Comparison of ENCODE assay signal across 8 mouse cellular contexts in genomic region chr13:109116004-109116341, GRCm38 (mm10).
DNase-seq lines count a peak whose midpoint lies in the region; ATAC-seq lines count a peak whose summit lies in the region.

No protein-coding gene starts in this region.

- ATAC-seq in forebrain, embryonic 14.5 days = peak; percentile 49
- ATAC-seq in hindbrain, embryonic 16.5 days = peak; percentile 73
- no peak for ATAC-seq in liver, embryonic 12.5 days
- ATAC-seq in neural tube, embryonic 14.5 days (ENCODE audit: low read depth) = peak; percentile 47; the same call in 1 of the 2 replicates
- no peak for ATAC-seq in activated CD4-positive, CD25-positive, alpha-beta regulatory T cell, adult 4 months

- 2% methylated on average over 8 of the region's 8 CpGs for WGBS in forebrain, embryonic 14.5 days
- 2% methylated on average over 8 of the region's 8 CpGs for WGBS in hindbrain, embryonic 16.5 days
- WGBS in liver, embryonic 12.5 days (ENCODE audit: insufficient replicate concordance) = 1% methylated on average over 8 of the region's 8 CpGs
- 0% methylated on average over 8 of the region's 8 CpGs for WGBS in neural tube, embryonic 14.5 days

- no peaks in the 10 kb centered on the region for H3K36me3 ChIP-seq in forebrain, embryonic 14.5 days (ENCODE audit: control insufficient read depth, insufficient read depth, low read length)
- H3K36me3 ChIP-seq in hindbrain, embryonic 16.5 days (ENCODE audit: control insufficient read depth, insufficient read depth, low read length) = no peaks in the 10 kb centered on the region
- H3K36me3 ChIP-seq in liver, embryonic 12.5 days = no peaks in the 10 kb centered on the region
- no peaks in the 10 kb centered on the region for H3K36me3 ChIP-seq in neural tube, embryonic 14.5 days (ENCODE audit: control insufficient read depth, insufficient read depth, low read length)

- peak; percentile 18 to 51 for DNase-seq in gastrocnemius, postnatal 4 days (ENCODE audit: low spot score in 2 of 2)
- no peak for DNase-seq in gastrocnemius, adult 8-10 months (ENCODE audit: low spot score in 2 of 2)
- DNase-seq in adrenal gland, postnatal 14 days = peak; percentile 65
- DNase-seq in forebrain, embryonic 14.5 days (ENCODE audit: low spot score) = no peak

- peak overlapping the region; percentile 66 for H3K4me3 ChIP-seq in forebrain, embryonic 14.5 days (ENCODE audit: low read depth, low read length)
- peak overlapping the region; percentile 86 for H3K4me3 ChIP-seq in hindbrain, embryonic 16.5 days (ENCODE audit: low read length)
- H3K4me3 ChIP-seq in liver, embryonic 12.5 days = peak overlapping the region; percentile 42; the same call in 1 of the 2 replicates
- peak overlapping the region; percentile 55 for H3K4me3 ChIP-seq in neural tube, embryonic 14.5 days (ENCODE audit: low read depth, low read length)

- H3K27me3 ChIP-seq in forebrain, embryonic 14.5 days (replicated peaks; ENCODE audit: control insufficient read depth, insufficient read depth, low read length) = no peaks in the 10 kb centered on the region
- no peaks in the 10 kb centered on the region for H3K27me3 ChIP-seq in hindbrain, embryonic 16.5 days (replicated peaks; ENCODE audit: control insufficient read depth, insufficient read depth, low read length)
- peaks cover 39% of the 10 kb centered on the region for H3K27me3 ChIP-seq in liver, embryonic 12.5 days (replicated peaks)
- no peaks in the 10 kb centered on the region for H3K27me3 ChIP-seq in neural tube, embryonic 14.5 days (ENCODE audit: control insufficient read depth, insufficient read depth, low read length)

- no peaks in the 10 kb centered on the region for H3K9me3 ChIP-seq in forebrain, embryonic 14.5 days (replicated peaks; ENCODE audit: control insufficient read depth, low read length)
- H3K9me3 ChIP-seq in hindbrain, embryonic 16.5 days (ENCODE audit: control insufficient read depth, low read length) = no peaks in the 10 kb centered on the region
- no peaks in the 10 kb centered on the region for H3K9me3 ChIP-seq in liver, embryonic 12.5 days (replicated peaks)
- no peaks in the 10 kb centered on the region for H3K9me3 ChIP-seq in neural tube, embryonic 14.5 days (ENCODE audit: control insufficient read depth, low read length)

- H3K27ac ChIP-seq in forebrain, embryonic 14.5 days (ENCODE audit: low read depth, low read length) = no peak overlapping the region
- H3K27ac ChIP-seq in hindbrain, embryonic 16.5 days (ENCODE audit: low read depth, low read length) = peak overlapping the region; percentile 83
- H3K27ac ChIP-seq in liver, embryonic 12.5 days = no peak overlapping the region
- peak overlapping the region; percentile 65 for H3K27ac ChIP-seq in neural tube, embryonic 14.5 days (ENCODE audit: low read depth, low read length)

- peak overlapping the region; percentile 74 for H3K9ac ChIP-seq in forebrain, embryonic 14.5 days (ENCODE audit: low read length)
- H3K9ac ChIP-seq in hindbrain, embryonic 16.5 days (ENCODE audit: low read depth, low read length) = peak overlapping the region; percentile 88
- no peak overlapping the region for H3K9ac ChIP-seq in liver, embryonic 12.5 days
- peak overlapping the region; percentile 65 for H3K9ac ChIP-seq in neural tube, embryonic 14.5 days (replicated peaks; ENCODE audit: low read depth, low read length)

- H3K4me2 ChIP-seq in forebrain, embryonic 14.5 days (ENCODE audit: low read length) = peak overlapping the region; percentile 99
- H3K4me2 ChIP-seq in hindbrain, embryonic 16.5 days (ENCODE audit: low read length) = peak overlapping the region; percentile 74
- H3K4me2 ChIP-seq in liver, embryonic 12.5 days = peak overlapping the region; percentile 69
- peak overlapping the region; percentile 88 for H3K4me2 ChIP-seq in neural tube, embryonic 14.5 days (ENCODE audit: low read depth, low read length)

- H3K4me1 ChIP-seq in forebrain, embryonic 14.5 days (ENCODE audit: control insufficient read depth, insufficient read depth, low read length) = peaks cover 7% of the 10 kb centered on the region; the same call in 1 of the 2 replicates
- peaks cover 4% of the 10 kb centered on the region for H3K4me1 ChIP-seq in hindbrain, embryonic 16.5 days (ENCODE audit: control insufficient read depth, insufficient read depth, low read depth, low read length)
- peaks cover 7% of the 10 kb centered on the region; the same call in 1 of the 2 replicates for H3K4me1 ChIP-seq in liver, embryonic 12.5 days
- H3K4me1 ChIP-seq in neural tube, embryonic 14.5 days (ENCODE audit: control insufficient read depth, insufficient read depth, low read length) = no peaks in the 10 kb centered on the region

Comparison
In these comparisons a context has a peak if more than half of its experiments do, and no peak if none do; other contexts are left out.
1. DNase-seq: peak in gastrocnemius, postnatal 4 days (2 of 2) and adrenal gland, postnatal 14 days (single experiment); none in gastrocnemius, adult 8-10 months (0 of 2) and forebrain, embryonic 14.5 days (single experiment).
2. ATAC-seq: peak in forebrain, embryonic 14.5 days (single experiment), hindbrain, embryonic 16.5 days (single experiment) and neural tube, embryonic 14.5 days (single experiment); none in liver, embryonic 12.5 days (single experiment) and activated CD4-positive, CD25-positive, alpha-beta regulatory T cell, adult 4 months (single experiment).
3. H3K27ac ChIP-seq: peak in hindbrain, embryonic 16.5 days (single experiment) and neural tube, embryonic 14.5 days (single experiment); none in forebrain, embryonic 14.5 days (single experiment) and liver, embryonic 12.5 days (single experiment).
4. Peak in every context shown above with its lines, with median percentiles within 50 percentile points of each other: H3K4me2 ChIP-seq and H3K4me3 ChIP-seq.